Mouse (Mus musculus): ENCODE data around the gene Fam186b.
"Not testable (repeated sequence)": the region's sequence is repeated elsewhere in the genome, so short reads cannot be mapped to it uniquely, and the experiment has no call there.

Gene Fam186b

DNA sequence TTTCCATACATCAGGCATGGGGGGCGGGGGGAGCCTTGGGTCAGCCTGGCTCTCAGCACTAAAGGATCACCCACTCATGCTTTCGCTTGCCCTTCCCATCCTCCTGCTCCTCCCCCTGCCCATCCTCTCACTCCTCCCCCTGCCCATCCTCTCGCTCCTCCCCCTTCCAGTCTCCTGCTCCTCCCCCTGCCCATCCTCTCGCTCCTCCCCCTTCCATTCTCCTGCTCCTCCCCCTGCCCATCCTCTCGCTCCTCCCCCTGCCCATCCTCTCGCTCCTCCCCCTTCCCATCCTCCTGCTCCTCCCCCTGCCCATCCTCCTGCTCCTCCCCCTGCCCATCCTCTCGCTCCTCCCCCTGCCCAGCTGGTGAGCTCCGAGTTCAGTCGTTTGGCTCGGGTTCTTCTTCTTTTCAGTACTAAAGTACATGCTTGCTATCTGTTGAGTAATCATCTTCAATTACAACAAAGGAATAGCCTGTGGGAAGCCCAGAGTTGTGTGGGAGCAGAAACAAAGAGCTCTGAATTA lies 35.9 kb downstream of the Fam186b start:
- peak; percentile 31 for DNase-seq (ENCODE audit: low read depth)

DNA sequence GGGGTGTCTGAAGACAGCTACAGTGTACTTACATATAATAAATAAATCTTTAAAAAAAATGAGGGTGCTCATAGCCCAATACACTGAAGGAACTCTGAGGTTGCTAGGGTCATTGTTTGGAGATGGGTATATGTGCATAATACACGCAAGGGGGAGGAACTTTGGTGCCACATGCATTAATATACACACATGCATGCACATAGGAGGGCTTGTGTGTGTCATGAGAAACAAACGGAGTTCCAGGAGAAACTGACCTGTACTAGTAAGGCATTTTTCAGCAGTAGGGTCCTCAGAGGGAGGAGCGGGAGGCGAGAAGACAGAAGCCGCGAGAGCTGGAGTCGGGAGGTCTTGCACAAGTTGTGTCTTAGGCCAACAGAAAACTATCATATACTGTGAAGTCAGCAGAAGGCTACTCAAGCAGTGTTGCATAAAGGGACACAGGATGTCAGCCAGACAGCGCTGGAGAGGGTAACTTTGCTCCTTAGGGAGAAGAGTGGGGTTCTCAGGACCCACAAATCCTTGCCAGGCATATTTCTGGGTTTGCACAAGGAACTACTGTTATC lies 36.4 kb downstream of the Fam186b start:
- no peak for DNase-seq (ENCODE audit: low read depth)

DNA sequence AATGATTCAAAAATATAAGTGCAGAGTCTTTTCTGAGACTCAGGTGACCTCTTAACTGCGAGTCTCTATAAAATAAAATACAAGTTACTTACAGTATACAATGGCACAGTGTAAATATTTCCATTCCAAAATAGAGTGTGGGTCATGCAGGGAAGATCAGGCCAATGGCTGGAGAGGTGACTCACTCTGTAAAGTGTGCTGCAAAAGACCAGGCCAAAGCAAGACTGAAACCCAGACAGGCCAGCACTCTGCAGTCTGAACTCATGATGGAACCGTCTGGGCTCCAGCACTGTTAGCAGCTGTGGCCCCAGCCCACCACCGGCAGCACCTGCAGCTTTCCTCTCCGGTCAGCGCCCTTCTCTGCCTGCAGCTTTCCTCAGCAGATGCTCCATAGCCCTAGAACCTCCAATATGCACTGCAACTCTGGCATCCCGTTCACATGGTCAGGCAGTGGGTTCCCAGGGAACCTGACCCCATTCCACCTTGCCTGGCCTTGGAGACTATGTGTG lies 40.4 kb downstream of the Fam186b start:
- peak; percentile 16 for DNase-seq (ENCODE audit: low read depth)

DNA sequence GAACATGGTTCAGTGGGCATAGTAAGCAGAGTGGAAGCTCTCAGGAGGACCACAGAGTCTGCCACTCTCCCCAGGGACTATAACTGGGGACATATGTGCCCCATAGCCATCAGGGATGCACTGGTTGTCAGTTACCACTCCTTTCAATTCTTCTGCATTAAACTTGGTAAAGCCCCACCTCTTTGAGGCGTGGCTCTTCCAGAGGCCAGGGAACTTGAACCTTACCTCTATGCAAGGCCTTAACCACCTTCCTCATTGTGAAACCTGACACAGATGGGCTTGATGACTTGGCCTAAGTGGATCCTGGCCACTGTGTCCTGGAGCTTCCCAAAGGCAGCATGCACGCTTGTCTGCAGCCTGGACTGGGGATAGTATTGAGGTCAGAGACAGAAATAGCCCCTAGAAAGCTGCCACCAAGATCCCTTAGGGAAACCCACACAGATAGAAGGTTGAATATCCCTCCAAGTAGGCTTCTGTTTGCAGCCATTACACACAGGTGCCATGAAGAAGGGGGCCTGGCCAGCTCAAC lies 41.1 kb downstream of the Fam186b start:
- no peak for DNase-seq (ENCODE audit: low read depth)

DNA sequence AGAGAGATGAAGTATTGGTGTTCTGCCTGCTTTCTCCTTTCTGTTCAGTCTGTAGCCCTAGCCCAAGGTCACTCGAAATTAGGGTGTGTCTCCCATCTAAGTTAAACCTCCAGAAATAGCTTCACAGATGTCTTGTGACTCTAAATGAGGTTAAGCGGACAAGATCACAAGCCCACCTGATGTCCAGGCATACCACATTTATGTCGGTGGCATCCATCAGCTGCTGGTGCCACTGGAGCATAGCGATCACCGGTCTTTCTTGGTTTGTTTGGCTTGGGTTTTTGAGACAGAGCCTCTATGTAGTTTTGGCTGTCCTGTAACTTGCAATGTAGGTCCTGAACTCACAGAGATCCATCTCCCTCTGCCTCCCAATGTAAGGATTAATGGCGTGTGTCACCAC lies 41.9 kb downstream of the Fam186b start:
- no peak for DNase-seq (ENCODE audit: low read depth)

DNA sequence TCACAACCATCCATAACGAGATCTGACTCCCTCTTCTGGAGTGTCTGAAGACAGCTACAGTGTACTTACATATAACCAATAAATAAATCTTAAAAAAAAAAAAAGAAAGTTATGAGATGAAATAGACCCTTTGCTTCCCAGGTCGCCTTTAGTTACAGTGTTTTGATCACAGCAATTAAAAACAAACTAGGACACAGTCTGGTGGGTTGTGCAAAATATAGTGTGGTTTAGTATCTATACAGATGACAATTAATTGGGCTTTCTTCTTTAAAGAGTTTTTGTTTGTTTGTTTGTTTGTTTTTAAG lies 42.6 kb downstream of the Fam186b start:
- not testable (repeated sequence) for DNase-seq (ENCODE audit: low read depth)

DNA sequence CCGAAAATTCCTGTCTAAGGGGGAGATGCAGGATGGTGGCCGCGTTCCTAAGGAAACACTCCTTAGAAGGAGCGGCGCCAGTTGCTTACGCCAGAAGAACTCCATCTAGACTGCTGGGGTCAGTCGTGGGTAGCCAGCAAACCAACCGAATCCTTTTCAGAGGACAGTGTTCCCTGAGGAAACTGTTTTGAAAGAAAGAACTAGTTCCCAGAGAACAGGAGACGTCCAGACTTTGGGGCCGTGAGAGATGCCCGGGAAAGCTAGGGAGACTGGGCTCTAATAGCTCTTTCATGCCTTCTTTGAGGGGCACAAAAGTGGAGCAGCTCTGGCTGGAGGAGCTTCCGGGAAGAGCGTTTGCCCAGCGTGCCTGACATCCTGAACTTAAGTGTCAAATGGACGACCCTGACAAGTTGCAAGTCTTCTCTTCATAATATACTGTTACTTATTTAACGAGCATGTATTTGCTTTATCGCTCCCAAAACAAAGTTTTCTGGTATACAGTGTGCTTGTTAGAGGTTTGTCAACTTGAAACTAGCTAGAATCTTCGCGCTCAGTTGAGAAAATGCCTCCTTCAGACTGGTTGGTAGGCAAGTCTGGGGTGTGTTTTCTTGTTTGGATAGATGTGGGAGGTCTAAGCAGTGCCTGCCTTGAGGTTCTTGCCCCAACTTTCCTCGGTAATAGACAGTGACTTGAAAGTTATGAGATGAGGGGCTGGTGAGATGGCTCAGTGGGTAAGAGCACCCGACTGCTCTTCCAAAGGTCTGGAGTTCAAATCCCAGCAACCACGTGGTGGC lies 43.1 kb downstream of the Fam186b start:
- peak; percentile 30 for DNase-seq (ENCODE audit: low read depth)

DNA sequence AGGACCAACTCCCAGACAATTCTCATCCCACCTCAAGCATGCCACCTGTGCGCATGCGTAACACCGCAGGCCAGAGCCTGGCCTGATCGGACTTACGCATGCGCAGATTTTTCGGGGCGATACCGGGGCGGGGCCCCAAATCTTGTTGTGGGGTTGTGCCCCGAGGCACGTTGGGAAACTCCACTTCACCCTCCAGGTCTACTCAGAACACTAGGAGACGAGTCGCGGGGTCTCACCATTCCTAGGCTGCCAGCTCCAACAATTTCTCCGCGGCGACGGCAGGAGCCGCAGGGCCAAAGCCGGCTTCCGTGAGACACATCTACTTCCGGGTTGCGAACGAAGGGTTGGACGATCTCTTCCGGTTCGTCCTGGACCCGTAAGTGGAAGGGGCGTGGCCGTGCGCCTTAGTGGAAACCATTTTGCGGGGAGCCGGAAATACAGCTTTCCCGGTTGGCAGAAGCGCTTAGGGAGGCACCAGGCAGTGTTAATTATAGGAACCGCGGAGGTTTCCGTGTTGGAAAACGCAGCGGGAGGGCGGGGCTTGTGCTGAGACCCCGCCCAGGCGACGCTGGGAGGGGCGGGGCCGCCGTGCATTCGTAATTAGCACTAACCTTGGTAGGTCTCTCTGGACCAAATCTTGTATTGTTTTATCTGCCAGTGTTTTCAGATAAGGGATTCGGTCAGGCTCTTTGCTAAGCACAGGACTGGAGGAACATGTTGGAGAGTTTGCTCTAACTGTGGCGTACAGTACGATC lies 43.9 kb downstream of the Fam186b start, which contains the start of gene Mcrs1:
Gene Mcrs1, minus strand, starts transcription at position 336 of the 755 bp plus-strand sequence.
- DNase-seq (ENCODE audit: low read depth), result peak; percentile 97

DNA sequence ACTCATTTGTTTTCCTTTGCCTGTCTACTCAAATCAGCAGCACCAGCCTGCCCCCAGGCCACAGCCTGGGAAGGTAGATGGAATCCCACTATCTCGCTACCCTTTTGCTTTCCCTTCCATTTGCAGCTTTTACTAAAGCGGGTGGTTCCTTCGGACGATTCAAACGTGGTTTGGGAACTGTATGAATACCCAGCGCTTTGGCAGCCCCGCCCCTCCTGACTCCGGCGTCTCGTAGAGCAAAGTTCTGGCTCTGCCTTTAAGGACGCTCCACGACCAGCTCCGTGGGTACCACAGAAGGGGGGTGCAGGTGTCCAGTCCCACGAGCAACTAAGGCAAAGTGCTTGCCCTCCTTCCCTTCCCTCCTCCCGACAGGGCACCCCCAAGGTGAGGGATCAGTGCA lies 44.6 kb downstream of the Fam186b start:
- not testable (repeated sequence) for DNase-seq (ENCODE audit: low read depth)

DNA sequence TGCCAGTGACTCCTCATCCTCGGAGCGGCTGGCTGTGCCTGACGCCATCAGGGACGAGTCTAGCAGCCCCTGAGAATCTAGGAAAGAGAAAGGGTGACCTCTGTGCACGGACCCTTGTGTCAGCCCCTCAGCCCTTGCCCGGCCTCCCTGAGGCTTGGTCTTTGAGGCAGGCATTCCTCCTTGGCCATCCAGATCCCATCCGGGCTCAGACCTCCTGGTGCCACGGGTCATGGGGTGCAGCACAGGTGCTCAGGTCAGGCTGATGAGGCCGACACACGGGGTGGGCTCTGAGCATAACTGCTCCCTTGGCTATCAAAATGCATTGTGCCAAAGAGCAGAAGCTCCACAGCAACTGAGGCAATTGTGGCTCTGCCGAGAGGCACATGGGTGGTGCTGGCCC lies 45.8 kb downstream of the Fam186b start:
- no peak for DNase-seq (ENCODE audit: low read depth)

DNA sequence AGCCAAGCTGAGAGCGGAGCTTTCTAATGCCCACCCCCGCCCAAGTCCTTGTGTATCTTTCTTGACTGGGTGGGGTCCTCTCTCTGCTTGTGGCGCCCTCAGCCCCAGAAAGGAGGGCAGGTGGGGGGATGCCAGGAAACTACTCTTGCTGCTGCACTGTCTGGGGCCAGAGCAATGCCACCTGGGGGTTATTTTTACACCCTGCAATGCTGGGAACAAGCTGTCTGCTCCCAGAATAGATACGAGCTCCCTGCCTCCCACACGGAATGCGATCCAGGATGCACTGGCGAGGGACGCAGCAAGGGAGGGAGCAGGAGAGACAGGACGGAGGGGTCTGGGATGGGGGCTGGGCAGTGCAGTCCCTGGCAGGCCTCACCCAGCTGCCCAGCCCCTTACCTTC lies 46.7 kb downstream of the Fam186b start:
- DNase-seq (ENCODE audit: low read depth), result no peak

DNA sequence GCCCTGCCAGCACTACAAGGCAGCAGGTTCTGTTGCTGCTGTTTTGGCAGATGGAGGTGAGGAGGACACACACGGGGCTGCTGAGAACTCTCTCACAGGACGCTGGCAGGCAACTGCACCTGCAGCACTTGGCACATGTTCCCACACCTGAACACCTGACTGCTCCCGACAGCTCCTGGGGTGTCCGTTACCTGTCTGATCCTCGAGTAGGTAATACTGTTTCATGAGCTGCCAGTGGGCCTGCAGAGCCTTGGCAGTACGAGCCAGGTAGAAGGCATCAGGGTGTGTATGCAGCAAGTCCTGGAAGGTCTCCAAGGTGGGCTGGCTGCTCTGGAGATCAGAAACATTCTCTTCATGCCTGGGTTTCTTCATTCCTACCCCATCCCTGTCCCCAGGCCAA lies 49.0 kb downstream of the Fam186b start:
- not testable (repeated sequence) for DNase-seq (ENCODE audit: low read depth)

DNA sequence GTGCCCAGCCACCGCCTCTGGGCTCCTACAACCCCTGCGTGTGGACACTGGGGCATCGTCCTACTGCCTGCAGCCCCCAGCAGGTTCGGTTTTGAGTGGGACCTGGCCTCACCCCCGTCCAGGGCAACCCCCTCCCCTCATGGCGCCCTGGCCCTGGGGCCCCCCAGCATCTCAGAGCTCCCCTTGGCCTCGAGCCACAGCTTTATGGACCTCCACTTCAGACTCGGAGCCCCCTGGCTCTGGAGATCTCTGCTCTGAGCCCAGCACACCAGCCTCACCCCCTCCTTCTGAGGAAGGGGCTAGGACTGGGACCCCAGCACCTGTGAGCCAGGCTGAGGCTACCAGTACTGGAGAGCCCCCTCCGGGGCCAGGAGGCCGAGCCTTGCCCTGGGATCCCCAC lies 53.6 kb downstream of the Fam186b start:
- DNase-seq (ENCODE audit: low read depth), result no peak

DNA sequence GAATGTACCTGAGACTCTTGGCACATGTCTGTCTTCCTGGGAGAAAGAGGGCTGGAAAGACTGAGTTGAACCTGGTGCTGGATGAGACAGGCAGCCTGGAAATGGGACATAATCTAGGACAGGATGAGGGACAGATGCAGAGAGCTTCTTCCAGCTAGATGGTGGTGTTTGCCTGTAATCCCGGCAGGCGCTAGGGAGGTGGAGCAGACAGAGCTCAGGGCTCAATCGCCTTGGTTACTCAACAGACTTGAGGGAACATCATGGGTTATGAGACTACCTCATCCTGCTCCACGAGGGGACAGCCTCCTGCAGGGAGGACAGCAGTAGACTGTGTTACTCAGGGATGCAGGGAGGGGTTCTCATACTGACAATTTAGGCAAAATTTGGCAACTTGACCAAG lies 54.4 kb downstream of the Fam186b start:
- no peak for DNase-seq (ENCODE audit: low read depth)

DNA sequence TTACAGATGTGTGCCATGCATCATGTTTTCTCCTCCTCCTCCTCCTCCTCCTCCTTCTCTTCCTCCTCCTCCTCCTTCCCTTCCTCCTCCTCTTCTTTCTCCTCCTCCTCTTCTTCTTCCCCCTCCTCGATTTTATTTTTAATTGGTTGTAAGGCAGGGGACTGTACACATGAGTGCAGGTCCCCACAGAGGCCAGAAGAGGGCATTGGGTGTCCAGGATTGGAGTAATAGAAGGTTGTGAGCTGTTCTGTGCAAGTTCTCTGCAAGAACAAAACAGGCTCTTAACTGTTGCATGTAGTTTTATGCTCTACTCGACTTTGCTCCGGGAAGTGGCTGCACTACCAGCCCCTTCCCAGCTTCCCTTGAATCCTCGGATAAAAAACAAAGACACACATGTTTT lies 55.6 kb downstream of the Fam186b start:
- DNase-seq (ENCODE audit: low read depth), result no peak

DNA sequence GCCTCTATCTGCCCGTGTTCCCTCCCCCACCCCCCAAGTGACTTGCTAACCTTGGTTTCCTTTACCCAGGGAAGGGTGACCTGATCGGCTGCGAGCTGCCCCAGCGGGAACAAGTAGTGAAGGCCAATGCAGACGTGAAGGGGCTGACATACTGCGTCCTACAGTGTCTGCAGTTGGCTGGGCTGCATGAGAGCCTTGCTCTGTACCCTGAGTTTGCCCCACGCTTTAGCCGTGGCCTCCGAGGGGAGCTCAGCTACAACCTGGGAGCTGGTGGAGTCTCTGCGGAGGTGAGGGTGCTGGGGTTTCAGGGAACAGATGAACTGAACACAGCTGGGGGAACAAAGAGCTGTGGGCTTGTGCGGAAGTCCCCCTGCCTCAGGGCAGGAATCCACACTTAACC lies 57.7 kb downstream of the Fam186b start:
- no peak for DNase-seq (ENCODE audit: low read depth)

DNA sequence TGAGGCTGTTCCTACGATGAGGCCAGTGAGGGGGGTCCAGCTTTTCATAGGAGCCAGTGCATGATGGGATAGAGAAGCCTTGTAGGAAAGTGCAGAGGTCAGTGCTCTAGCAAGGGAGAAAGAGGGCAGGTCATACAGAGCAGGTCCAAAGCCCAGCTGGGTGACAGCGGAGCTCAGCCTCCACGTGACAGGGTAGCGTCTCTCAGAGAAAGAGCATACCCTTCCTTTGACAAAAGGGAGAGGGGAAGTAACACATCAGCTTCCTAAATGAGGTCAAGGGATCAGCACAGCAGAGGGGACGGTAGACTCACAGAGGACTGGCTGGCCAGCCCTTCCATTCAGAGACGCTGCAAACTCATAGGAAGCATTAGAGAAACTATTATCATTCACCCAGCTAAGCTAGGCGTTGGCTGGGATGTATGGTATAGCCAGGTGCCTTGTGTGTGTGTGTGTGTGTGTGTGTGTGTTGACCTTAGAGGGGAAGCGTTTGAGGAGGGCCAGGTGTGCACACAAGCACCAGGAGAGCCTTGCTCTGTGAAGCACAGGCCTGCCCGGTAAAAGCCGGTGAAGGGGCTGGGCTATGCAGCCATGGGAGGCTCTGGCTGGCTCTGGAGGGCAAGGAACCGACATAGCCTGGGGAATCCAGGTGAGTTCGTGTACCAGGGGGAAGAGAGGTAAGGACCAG lies 61.2 kb downstream of the Fam186b start:
- DNase-seq (ENCODE audit: low read depth), result no peak

DNA sequence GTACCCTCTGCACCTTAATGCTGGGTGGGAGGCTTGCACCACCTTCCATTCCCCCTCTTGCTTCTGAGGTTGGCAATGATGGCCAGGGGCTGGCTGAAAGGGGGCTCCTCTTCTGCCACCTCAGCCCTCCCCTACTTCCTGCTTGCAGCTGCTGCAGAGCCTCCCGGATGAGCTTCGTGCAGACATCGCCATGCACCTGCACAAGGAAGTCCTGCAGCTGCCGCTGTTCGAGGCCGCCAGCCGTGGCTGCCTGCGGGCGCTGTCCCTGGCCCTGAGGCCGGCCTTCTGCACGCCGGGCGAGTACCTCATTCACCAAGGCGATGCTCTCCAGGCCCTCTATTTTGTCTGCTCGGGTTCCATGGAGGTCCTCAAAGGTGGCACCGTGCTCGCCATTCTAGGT lies 62.0 kb downstream of the Fam186b start:
- DNase-seq (ENCODE audit: low read depth), result no peak

DNA sequence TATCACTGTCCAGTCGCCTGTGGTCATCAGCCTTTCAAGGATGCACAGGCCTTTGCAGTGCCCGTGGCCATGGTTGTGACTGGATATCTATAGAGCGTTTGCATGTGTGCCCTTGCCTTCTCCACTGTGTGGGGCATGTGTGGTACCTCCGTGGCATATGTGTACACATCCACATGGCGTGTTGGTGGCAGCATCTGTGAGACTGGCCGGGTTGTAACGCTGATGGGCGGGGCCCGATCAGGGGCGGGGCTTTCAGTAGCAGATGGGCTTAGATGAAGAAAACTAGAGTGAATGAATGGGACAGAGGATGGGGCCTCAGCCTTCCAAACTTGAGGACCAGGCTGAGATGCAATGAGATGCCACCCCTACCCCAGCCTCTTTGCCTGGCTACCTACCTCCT lies 63.7 kb downstream of the Fam186b start:
- no peak for DNase-seq (ENCODE audit: low read depth)

DNA sequence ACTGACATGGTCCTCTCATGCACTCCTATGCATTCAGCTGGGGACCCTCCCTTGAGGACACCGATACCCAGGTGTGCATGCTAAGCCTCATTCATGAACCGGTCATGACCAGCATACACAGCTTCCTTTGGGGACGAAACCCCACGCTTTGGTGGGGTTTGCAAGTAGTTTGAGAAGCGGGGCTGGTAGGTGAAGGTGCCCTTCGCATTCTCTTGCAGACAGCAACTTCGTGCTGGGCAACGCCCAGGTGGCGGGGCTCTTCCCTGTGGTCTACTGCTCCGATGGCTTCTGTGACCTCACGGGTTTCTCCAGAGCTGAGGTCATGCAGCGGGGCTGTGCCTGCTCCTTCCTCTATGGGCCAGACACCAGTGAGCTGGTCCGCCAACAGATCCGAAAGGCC lies 69.6 kb downstream of the Fam186b start:
- DNase-seq (ENCODE audit: low read depth), result no peak

DNA sequence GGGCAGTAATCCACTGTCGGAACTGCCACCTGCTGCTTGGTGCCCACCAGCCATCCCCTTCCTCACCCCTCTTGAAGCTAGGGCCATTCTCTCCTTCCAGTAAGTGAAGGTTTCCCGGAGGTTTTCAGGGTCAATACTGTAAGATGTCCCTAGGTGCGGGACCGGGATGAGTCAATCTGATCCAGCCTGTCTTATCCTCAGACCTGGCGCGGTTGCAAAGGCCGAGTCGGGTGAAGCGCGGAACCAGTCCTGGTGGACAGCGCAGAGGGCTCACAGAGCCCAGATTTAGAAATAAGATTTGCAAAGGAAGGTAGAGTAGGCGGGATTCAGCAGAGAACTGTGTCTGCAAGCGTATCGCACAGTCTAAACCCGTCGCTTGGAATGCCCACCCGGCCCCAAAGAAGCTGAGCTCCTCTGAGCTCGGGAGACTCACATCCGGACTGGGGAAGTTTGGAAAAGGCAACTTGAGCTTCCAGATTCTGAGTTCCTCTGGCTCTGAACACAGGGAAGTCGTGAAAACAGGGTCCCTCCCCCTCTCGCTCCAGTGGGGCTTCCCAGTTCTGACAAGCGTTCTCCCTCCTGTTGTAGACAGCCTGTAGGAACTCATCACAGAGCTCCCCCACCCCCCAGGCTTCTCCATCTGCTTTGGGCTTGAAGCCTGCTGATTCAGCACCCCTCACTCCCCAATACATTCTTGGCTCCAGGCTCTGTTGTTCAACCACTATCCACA lies 70.4 kb downstream of the Fam186b start:
- DNase-seq (ENCODE audit: low read depth), result no peak

Data from fibroblast of lung, adult 2 months (primary cell).